Mouse (Mus musculus): Measurements from ENCODE around the gene Rint1.

The Rint1 gene

GRCm38 (mm10) chr5:23787536-23788389 is at the start of gene Rint1:
Gene Rint1 (plus strand): TSS chr5:23787711.
- peak; percentile 97 for DNase-seq

GRCm38 (mm10) chr5:23743261-23743660 is 44.2 kb upstream of the Rint1 start:
- DNase-seq: no peak

GRCm38 (mm10) chr5:23749882-23750281 is 37.6 kb upstream of the Rint1 start:
- no peak for DNase-seq

GRCm38 (mm10) chr5:23755591-23755990 is 31.9 kb upstream of the Rint1 start:
- no peak for DNase-seq

GRCm38 (mm10) chr5:23756368-23756767 is 31.1 kb upstream of the Rint1 start:
- no peak for DNase-seq

GRCm38 (mm10) chr5:23758633-23759032 is 28.9 kb upstream of the Rint1 start:
- DNase-seq: peak; percentile 54

- no peak for DNase-seq
Measured at GRCm38 (mm10) chr5:23762531-23762930, 25.0 kb upstream of the Rint1 start.

- DNase-seq: no peak
Measured at GRCm38 (mm10) chr5:23764557-23764956, 23.0 kb upstream of the Rint1 start.

- no peak for DNase-seq
Measured at GRCm38 (mm10) chr5:23771105-23771504, 16.4 kb upstream of the Rint1 start.

- DNase-seq: no peak
Measured at GRCm38 (mm10) chr5:23774186-23774585, 13.3 kb upstream of the Rint1 start.

GRCm38 (mm10) chr5:23780516-23780915 is 7.0 kb upstream of the Rint1 start:
- DNase-seq: no peak

GRCm38 (mm10) chr5:23781172-23781571 is 6.3 kb upstream of the Rint1 start:
- DNase-seq: no peak

GRCm38 (mm10) chr5:23782051-23782810 is 5.3 kb upstream of the Rint1 start:
- no peak for DNase-seq

GRCm38 (mm10) chr5:23782931-23783877 is 4.3 kb upstream of the Rint1 start, which contains the start of gene Pus7:
Gene Pus7 (minus strand): TSS chr5:23783711.
- DNase-seq: peak; percentile 92

- DNase-seq: no peak
Measured at GRCm38 (mm10) chr5:23788390-23788830, 899 bp downstream of the Rint1 start.

GRCm38 (mm10) chr5:23789078-23789612 is 1.6 kb downstream of the Rint1 start:
- DNase-seq: no peak

- DNase-seq: no peak
Measured at GRCm38 (mm10) chr5:23792726-23793125, 5.2 kb downstream of the Rint1 start.

- DNase-seq: no peak
Measured at GRCm38 (mm10) chr5:23814841-23815240, 27.3 kb downstream of the Rint1 start.

- no peak for DNase-seq
Measured at GRCm38 (mm10) chr5:23816681-23817080, 29.2 kb downstream of the Rint1 start.

GRCm38 (mm10) chr5:23822306-23822705 is 34.8 kb downstream of the Rint1 start:
- no peak for DNase-seq

GRCm38 (mm10) chr5:23824171-23824733 is 36.7 kb downstream of the Rint1 start:
- no peak for DNase-seq
